ENCODE assay signal across 24 mouse cellular contexts in the genomic region with DNA sequence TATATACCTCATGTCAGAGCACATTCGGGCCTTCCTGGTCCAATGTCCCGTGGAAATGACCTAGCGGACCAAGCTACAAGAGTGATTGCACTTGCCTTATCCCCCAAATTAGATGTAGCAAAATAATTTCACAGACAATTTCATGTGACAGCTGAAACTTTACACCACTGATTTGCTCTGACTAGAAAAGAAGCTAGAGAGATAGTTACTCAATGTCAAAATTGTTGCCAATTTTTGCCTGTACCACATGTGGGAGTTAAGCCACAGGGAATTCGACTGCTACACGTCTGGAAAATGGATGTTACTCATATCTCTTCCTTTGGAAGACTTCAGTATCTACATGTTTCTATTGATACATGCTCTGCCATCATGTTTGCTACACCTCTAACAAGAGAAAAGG.
"Had no signal": no experiment of that assay in that cellular context is flagged by ENCODE, and none has a peak within 500 bp of the region (broad histone marks: within the 10 kb centered on the region; RNA-seq: fewer than 3 reads in every experiment).

No protein-coding gene starts in this region.

- H3K4me1 ChIP-seq: heart, embryonic 13.5 days; heart, embryonic 15.5 days; hindbrain, embryonic 13.5 days; hindbrain, embryonic 15.5 days; limb, embryonic 13.5 days; limb, embryonic 15.5 days; liver, embryonic 12.5 days had no signal

- H3K27me3 ChIP-seq: heart, embryonic 13.5 days; heart, embryonic 15.5 days; hindbrain, embryonic 13.5 days; hindbrain, embryonic 15.5 days; limb, embryonic 13.5 days; limb, embryonic 15.5 days; liver, embryonic 12.5 days had no signal

- H3K4me3 ChIP-seq: heart, embryonic 13.5 days; heart, embryonic 15.5 days; hindbrain, embryonic 13.5 days; hindbrain, embryonic 15.5 days; layer of hippocampus, adult 2 months; left cerebral cortex, adult 2 months; limb, embryonic 13.5 days; limb, embryonic 15.5 days; liver, embryonic 12.5 days had no signal

- H3K36me3 ChIP-seq: heart, embryonic 13.5 days; heart, embryonic 15.5 days; hindbrain, embryonic 13.5 days; hindbrain, embryonic 15.5 days; limb, embryonic 13.5 days; limb, embryonic 15.5 days; liver, embryonic 12.5 days had no signal

- H3K4me2 ChIP-seq: heart, embryonic 11.5 days; heart, embryonic 13.5 days; heart, embryonic 15.5 days; hindbrain, embryonic 13.5 days; hindbrain, embryonic 15.5 days; limb, embryonic 13.5 days; limb, embryonic 15.5 days; liver, embryonic 12.5 days had no signal

- DNase-seq: gastrocnemius, postnatal 14 days; gastrocnemius, postnatal 36 days; heart, adult 18-20 months; heart, postnatal 14 days; heart, postnatal 36 days; kidney, adult 11 months; kidney, adult 8-10 months; kidney, postnatal 10 days; kidney, postnatal 25 days; kidney, postnatal 4 days; left cerebral cortex, postnatal 4 days had no signal

- H3K27ac ChIP-seq: heart, embryonic 13.5 days; heart, embryonic 15.5 days; hindbrain, embryonic 13.5 days; hindbrain, embryonic 15.5 days; hindbrain, postnatal 0 days; layer of hippocampus, adult 2 months; left cerebral cortex, adult 2 months; limb, embryonic 13.5 days; limb, embryonic 15.5 days; liver, embryonic 12.5 days; liver, embryonic 14.5 days had no signal

- ATAC-seq: hindbrain, postnatal 0 days; intestine, embryonic 16.5 days; liver, embryonic 12.5 days had no signal

- H3K9ac ChIP-seq: heart, embryonic 13.5 days; heart, embryonic 15.5 days; hindbrain, embryonic 13.5 days; hindbrain, embryonic 15.5 days; limb, embryonic 13.5 days; limb, embryonic 15.5 days; liver, embryonic 12.5 days; liver, embryonic 14.5 days had no signal
